ENCODE assay signal across 22 mouse cellular contexts in genomic region chr5:128920112-128920511, GRCm38 (mm10). TPM values are rescaled to one million over a fixed set of nuclear protein-coding genes. Genes with fewer than 3 reads are reported as not detected.
"Had no signal": no experiment of that assay in that cellular context is flagged by ENCODE, and none has a peak within 500 bp of the region (broad histone marks: within the 10 kb centered on the region; RNA-seq: fewer than 3 reads in every experiment).

No protein-coding gene starts in this region.

- H3K27me3 ChIP-seq: liver, embryonic 13.5 days; liver, embryonic 15.5 days; lung, embryonic 15.5 days; megakaryocyte, embryonic 14.5 days; neural tube, embryonic 13.5 days; neural tube, embryonic 15.5 days; stomach, embryonic 15.5 days had no signal

- H3K4me1 ChIP-seq: liver, embryonic 13.5 days; liver, embryonic 15.5 days; lung, embryonic 15.5 days; megakaryocyte, embryonic 14.5 days; stomach, embryonic 15.5 days had no signal

- H3K4me3 ChIP-seq: liver, embryonic 13.5 days; liver, embryonic 15.5 days; lung, embryonic 15.5 days; megakaryocyte, embryonic 14.5 days; myocyte; neural tube, embryonic 13.5 days; neural tube, embryonic 15.5 days; stomach, embryonic 15.5 days had no signal

- ATAC-seq: liver, postnatal 0 days; lung, postnatal 0 days had no signal

- H3K36me3 ChIP-seq: liver, embryonic 13.5 days; liver, embryonic 15.5 days; lung, embryonic 15.5 days; neural tube, embryonic 13.5 days; neural tube, embryonic 15.5 days; stomach, embryonic 15.5 days had no signal

- H3K4me2 ChIP-seq: liver, embryonic 11.5 days; liver, embryonic 13.5 days; liver, embryonic 15.5 days; lung, embryonic 15.5 days; neural tube, embryonic 13.5 days; neural tube, embryonic 15.5 days; stomach, embryonic 15.5 days had no signal

- H3K9ac ChIP-seq: liver, embryonic 13.5 days; liver, embryonic 15.5 days; liver, postnatal 0 days; lung, embryonic 15.5 days; neural tube, embryonic 13.5 days; neural tube, embryonic 15.5 days; stomach, embryonic 15.5 days had no signal

- H3K9me3 ChIP-seq: liver, embryonic 13.5 days; liver, embryonic 15.5 days; lung, embryonic 15.5 days; neural tube, embryonic 15.5 days; stomach, embryonic 15.5 days had no signal

- DNase-seq: liver, embryonic 13.5 days; liver, postnatal 0 days; lung, adult 2 months; lung, postnatal 14 days; lung, postnatal 36 days; right cerebral cortex, postnatal 14 days; thymus, adult 2 months; thymus, postnatal 25 days; thymus, postnatal 4 days had no signal

- H3K27ac ChIP-seq: liver, embryonic 13.5 days; liver, embryonic 15.5 days; lung, embryonic 15.5 days; macrophage; neural tube, embryonic 13.5 days; neural tube, embryonic 15.5 days; stomach, embryonic 15.5 days; stomach, postnatal 0 days had no signal

RNA-seq across cellular contexts. Expression of gene Rimbp2, which starts 33.2 kb away (rescaled TPM):
- total RNA-seq: megakaryocyte progenitor cell, adult 5-6 weeks had no signal
- polyA plus RNA-seq: liver, embryonic 13.5 days; liver, embryonic 15.5 days; liver, postnatal 0 days; lung, postnatal 0 days; macrophage; myocyte; spleen, adult 2 months had no signal
